Mouse (Mus musculus): ENCODE results near the gene Bola3. TPM values are rescaled to one million over a fixed set of nuclear protein-coding genes. Genes with fewer than 3 reads are reported as not detected.

The Bola3 gene
- polyA plus RNA-seq, 1 experiment from 2014 or later, result 196 TPM

DNA sequence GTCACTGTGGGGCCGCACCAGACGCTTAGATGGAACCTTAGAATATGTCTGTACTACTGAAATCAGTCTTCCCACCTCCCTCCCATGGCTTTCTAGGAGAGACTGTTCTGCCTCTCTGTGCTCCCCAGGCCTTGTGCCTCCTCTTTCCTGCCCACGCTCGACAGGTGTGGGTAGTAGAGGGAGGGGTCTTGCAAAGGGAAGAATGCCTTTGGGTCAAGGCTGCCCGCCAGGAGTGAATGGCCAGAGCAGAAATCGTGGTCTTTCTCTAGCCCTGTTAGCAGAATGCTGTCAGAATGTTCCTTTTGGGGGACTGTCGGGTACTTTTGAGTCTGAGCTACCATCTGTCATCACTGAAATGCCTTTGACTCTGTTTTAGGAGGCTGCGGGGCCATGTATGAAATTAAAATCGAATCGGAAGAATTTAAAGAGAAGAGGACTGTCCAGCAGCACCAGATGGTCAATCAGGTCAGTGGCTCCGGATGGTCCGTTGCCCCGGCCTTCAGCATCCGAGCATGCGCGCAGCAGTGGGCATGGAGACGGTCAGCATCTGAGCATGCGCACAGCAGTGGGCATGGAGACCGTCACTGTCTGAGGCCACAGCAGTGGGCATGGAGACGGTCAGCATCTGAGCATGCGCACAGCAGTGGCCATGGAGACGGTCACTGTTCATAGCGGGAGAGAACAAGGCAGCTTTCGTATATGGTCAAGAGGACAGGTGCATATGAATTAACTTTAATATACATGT is 3.9 kb downstream of the Bola3 start:
- peak overlapping the region; percentile 84 for H3K4me2 ChIP-seq (ENCODE audit: low read depth, low read length)
- H3K27ac ChIP-seq (ENCODE audit: low read length), result peak overlapping the region; percentile 97
- 87% methylated on average over 24 of the region's 24 CpGs for WGBS (ENCODE audit: insufficient replicate concordance)
- H3K4me1 ChIP-seq (ENCODE audit: control insufficient read depth, low read depth, low read length), result peaks cover 58% of the 10 kb centered on the region
- H3K9me3 ChIP-seq (replicated peaks; ENCODE audit: control insufficient read depth, low read length), result no peaks in the 10 kb centered on the region
- peak overlapping the region; percentile 98 for H3K9ac ChIP-seq (ENCODE audit: low read depth, low read length)
- H3K36me3 ChIP-seq (ENCODE audit: control insufficient read depth, insufficient read depth), result peaks cover 33% of the 10 kb centered on the region
- no peaks in the 10 kb centered on the region for H3K27me3 ChIP-seq (ENCODE audit: control insufficient read depth, insufficient read depth, low read depth, low read length)
- no peak for ATAC-seq (ENCODE audit: low read depth)
- H3K4me3 ChIP-seq (ENCODE audit: low read depth, low read length), result peak overlapping the region; percentile 92

DNA sequence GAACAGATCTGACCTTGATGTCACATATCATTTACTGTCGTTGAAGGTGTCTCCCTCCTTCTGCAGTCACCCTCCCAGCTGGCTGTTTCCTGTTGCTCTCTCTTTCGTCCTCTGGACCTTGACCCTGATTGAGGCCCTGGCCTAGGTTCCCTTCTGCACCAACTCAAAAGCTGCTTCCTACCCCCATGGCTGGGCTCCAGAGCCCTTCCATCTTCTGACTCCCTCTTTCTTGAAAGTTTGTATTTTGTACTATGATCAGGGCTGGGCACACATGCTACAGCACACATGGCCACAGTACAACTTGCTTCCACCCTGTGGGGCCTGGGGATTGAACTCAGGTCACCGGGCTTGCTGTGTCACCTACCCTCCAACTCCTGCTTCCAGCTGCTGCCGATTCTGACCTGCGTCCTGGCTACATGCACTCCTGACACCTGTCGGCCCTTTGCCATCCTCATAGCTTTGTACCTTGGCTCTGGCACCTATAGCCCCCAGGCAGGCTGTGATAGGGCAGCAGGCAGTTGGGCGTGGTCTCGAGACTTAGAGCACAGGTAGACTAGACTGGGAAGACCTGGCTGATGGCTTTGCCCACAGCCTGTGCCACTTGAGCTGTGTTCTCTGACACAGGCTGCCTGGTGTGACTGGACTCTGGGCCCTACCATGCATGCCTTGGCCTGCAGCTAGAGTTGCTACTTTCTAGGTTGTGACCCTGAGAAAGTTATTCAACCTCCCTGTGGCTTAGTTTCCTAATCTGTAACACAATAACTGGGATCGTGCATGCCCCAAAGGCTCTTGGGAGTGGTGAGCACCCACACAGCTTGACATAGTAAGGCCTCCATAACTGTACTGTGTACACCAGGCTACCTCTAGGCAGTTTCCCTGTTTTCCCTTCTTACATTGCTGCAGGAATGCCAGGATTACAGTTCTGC is 6.2 kb downstream of the Bola3 start:
- peaks cover 54% of the 10 kb centered on the region for H3K36me3 ChIP-seq (ENCODE audit: control insufficient read depth, insufficient read depth)
- 73% methylated on average over 9 of the region's 9 CpGs for WGBS (ENCODE audit: insufficient replicate concordance)
- H3K4me3 ChIP-seq (ENCODE audit: low read depth, low read length), result no peak overlapping the region
- no peaks in the 10 kb centered on the region for H3K27me3 ChIP-seq (ENCODE audit: control insufficient read depth, insufficient read depth, low read depth, low read length)
- no peaks in the 10 kb centered on the region for H3K9me3 ChIP-seq (replicated peaks; ENCODE audit: control insufficient read depth, low read length)
- H3K27ac ChIP-seq (ENCODE audit: low read length), result peak overlapping the region; percentile 43
- ATAC-seq (ENCODE audit: low read depth), result no peak
- no peak overlapping the region for H3K4me2 ChIP-seq (ENCODE audit: low read depth, low read length)
- no peak overlapping the region for H3K9ac ChIP-seq (ENCODE audit: low read depth, low read length)
- H3K4me1 ChIP-seq (ENCODE audit: control insufficient read depth, low read depth, low read length), result peaks cover 49% of the 10 kb centered on the region

DNA sequence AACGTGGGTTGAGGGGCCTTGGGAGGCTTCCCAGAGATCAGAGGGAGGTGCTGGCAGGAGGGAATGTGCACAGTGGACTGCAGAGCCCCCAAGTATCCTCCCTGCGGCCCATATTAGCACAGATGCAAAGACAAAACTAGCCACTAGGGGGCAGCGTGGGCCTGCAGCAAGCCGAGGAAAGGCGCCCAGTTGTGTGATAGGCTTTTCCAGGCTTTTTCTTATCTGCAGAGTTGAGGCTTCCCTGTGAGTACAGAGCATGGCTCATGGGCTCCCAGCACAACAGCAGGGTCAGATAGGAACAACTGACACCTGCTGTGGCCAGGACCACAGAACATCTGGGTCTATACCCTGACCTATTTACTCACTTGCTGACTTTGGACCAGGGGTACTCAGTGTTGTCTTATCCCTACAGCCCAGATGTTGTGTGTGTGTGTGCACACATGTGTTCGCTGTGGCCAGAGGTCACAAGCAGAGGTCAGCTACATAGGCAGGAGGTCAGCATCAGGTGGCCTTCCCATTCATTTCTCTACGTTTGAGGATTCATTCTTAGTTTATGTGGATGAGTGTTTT is 7.7 kb downstream of the Bola3 start:
- Histone ChIP-seq H3K4me3 (ENCODE audit: low read depth, low read length) (no peak overlapping the region), H3K36me3 (ENCODE audit: control insufficient read depth, insufficient read depth) (peaks cover 54% of the 10 kb centered on the region), H3K4me2 (ENCODE audit: low read depth, low read length) (no peak overlapping the region), H3K27ac (ENCODE audit: low read length) (no peak overlapping the region), H3K27me3 (ENCODE audit: control insufficient read depth, insufficient read depth, low read depth, low read length) (no peaks in the 10 kb centered on the region), H3K4me1 (ENCODE audit: control insufficient read depth, low read depth, low read length) (peaks cover 35% of the 10 kb centered on the region), H3K9me3 (replicated peaks; ENCODE audit: control insufficient read depth, low read length) (no peaks in the 10 kb centered on the region), H3K9ac (ENCODE audit: low read depth, low read length) (no peak overlapping the region)
- peak; percentile 16 for ATAC-seq (ENCODE audit: low read depth)
- WGBS (ENCODE audit: insufficient replicate concordance), result 23% methylated on average over 7 of the region's 7 CpGs

DNA sequence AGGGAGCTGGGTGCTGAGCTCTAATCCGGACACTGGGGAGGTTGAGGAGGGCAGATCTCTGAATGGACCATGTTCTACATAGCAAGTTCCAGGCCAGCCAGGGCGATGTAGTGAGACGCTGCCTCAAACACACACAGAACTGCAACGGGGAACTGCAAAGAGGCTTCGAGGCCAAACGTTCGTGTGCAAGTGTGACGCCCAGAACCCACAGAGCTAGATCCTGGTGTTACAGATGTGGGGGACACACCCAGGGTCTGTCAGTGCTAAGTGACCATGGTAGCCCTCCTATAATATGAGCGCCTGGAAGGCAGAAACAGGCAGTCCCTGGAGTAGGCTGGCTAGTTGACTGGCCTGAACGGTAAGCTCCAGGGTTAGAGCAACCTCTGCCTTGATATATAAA is 8.5 kb downstream of the Bola3 start:
- peaks cover 32% of the 10 kb centered on the region for H3K4me1 ChIP-seq (ENCODE audit: control insufficient read depth, low read depth, low read length)
- H3K4me3 ChIP-seq (ENCODE audit: low read depth, low read length), result no peak overlapping the region
- ATAC-seq (ENCODE audit: low read depth), result no peak
- no peaks in the 10 kb centered on the region for H3K9me3 ChIP-seq (replicated peaks; ENCODE audit: control insufficient read depth, low read length)
- peaks cover 54% of the 10 kb centered on the region for H3K36me3 ChIP-seq (ENCODE audit: control insufficient read depth, insufficient read depth)
- WGBS (ENCODE audit: insufficient replicate concordance), result 85% methylated on average over 10 of the region's 10 CpGs
- no peaks in the 10 kb centered on the region for H3K27me3 ChIP-seq (ENCODE audit: control insufficient read depth, insufficient read depth, low read depth, low read length)
- H3K27ac ChIP-seq (ENCODE audit: low read length), result no peak overlapping the region
- no peak overlapping the region for H3K9ac ChIP-seq (ENCODE audit: low read depth, low read length)
- no peak overlapping the region for H3K4me2 ChIP-seq (ENCODE audit: low read depth, low read length)

DNA sequence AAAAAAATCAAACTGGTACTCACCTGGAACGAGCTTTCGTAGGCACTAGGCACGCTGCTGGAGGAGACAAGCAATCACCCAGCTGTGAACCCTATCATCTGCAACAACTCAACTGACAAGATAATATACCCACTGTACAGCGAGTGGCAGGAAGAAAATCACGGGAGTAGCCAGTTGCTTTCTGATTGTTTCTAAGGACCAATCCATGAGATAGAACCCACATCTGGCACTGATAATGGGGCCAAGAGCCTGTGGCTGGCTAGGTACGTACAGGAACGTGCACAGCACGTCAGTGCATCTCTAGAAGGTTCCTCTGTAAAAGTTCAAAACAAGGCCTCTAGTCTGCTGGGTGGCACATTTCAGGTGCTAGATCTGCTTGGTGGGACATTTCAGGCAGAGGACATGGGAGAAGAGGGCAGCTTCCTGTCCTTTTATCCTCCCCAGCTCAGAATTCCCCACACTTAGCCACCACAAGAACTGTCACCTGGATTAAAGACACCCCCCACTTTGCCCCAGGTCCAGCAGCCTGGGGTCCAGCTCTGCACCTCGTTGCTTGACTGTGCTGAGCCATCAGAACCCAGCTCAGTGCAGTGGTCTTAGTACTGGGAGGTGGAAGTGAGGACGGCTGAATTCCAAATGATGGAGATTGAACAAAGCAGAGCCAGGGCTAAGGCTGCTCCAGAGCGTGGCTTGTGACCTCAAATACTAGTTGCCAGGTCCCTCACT is 12.7 kb downstream of the Bola3 start:
- no peak overlapping the region for H3K27ac ChIP-seq (ENCODE audit: low read length)
- no peak overlapping the region for H3K4me2 ChIP-seq (ENCODE audit: low read depth, low read length)
- peak; percentile 37 for ATAC-seq (ENCODE audit: low read depth)
- 34% methylated on average over 11 of the region's 11 CpGs for WGBS (ENCODE audit: insufficient replicate concordance)
- no peak overlapping the region for H3K4me3 ChIP-seq (ENCODE audit: low read depth, low read length)
- peaks cover 2% of the 10 kb centered on the region for H3K4me1 ChIP-seq (ENCODE audit: control insufficient read depth, low read depth, low read length)
- H3K9ac ChIP-seq (ENCODE audit: low read depth, low read length), result no peak overlapping the region
- peaks cover 32% of the 10 kb centered on the region for H3K36me3 ChIP-seq (ENCODE audit: control insufficient read depth, insufficient read depth)
- H3K27me3 ChIP-seq (ENCODE audit: control insufficient read depth, insufficient read depth, low read depth, low read length), result no peaks in the 10 kb centered on the region
- no peaks in the 10 kb centered on the region for H3K9me3 ChIP-seq (replicated peaks; ENCODE audit: control insufficient read depth, low read length)

DNA sequence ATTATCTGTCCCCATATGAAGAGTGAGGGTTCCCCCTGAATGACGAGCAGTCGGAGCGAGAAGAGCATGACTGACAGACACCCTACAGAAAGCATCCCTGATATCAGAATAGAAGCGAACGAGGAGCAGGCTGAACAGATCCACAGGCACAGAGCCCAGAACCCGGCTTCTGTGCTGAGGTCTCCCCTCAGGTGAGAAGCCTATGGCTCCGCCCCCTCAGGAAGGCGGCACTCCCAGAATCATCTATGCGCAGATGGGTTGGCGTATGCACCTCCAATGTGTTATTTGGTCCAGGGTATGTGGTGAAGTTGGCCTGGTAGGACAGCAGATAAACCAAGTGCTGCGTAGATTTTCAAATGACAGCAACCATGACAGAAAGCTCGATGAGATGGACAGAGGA is 14.1 kb downstream of the Bola3 start:
- Histone ChIP-seq H3K4me3 (ENCODE audit: low read depth, low read length) (no peak overlapping the region), H3K4me1 (ENCODE audit: control insufficient read depth, low read depth, low read length) (no peaks in the 10 kb centered on the region; the same call in none of the 2 replicates), H3K4me2 (ENCODE audit: low read depth, low read length) (no peak overlapping the region), H3K36me3 (ENCODE audit: control insufficient read depth, insufficient read depth) (peaks cover 25% of the 10 kb centered on the region), H3K9ac (ENCODE audit: low read depth, low read length) (no peak overlapping the region), H3K9me3 (replicated peaks; ENCODE audit: control insufficient read depth, low read length) (no peaks in the 10 kb centered on the region), H3K27ac (ENCODE audit: low read length) (no peak overlapping the region), H3K27me3 (ENCODE audit: control insufficient read depth, insufficient read depth, low read depth, low read length) (no peaks in the 10 kb centered on the region)
- WGBS (ENCODE audit: insufficient replicate concordance), result 83% methylated on average over 12 of the region's 12 CpGs
- ATAC-seq (ENCODE audit: low read depth), result no peak

DNA sequence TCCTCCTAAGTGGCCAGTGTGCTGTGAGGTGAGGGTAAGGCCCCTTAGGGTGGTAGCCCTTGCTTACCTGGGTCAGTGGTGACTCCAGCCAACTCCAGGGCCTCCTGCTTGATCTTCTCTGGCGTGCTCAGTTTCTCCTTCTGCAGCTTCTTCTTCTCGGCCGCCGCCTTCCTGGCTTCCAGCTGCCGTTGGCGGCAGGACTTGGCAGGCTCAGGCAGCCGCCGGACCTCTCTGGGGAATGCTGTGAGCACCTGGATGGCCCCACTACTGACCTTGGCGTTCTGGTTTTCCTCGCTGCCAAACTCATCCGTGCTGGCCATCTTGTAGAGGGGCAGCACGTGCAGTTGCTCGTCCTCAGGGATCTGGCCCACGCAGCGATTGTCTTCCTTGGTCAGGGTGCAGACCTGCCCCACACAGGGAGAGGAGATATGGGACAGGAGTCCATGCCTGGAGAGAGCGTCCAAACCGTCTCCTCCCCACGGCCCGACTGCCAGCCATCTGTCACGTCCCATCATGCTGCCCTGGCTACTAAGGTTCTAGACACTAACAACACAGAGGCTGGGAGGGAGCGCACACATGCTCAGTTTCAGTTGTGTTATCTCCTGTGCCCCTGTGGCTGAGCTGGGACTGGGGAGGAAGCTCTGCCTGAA is 21.5 kb downstream of the Bola3 start:
- H3K4me3 ChIP-seq (ENCODE audit: low read depth, low read length), result no peak overlapping the region
- no peaks in the 10 kb centered on the region for H3K9me3 ChIP-seq (replicated peaks; ENCODE audit: control insufficient read depth, low read length)
- 85% methylated on average over 21 of the region's 21 CpGs for WGBS (ENCODE audit: insufficient replicate concordance)
- H3K9ac ChIP-seq (ENCODE audit: low read depth, low read length), result no peak overlapping the region
- peaks cover 53% of the 10 kb centered on the region for H3K36me3 ChIP-seq (ENCODE audit: control insufficient read depth, insufficient read depth)
- H3K4me2 ChIP-seq (ENCODE audit: low read depth, low read length), result no peak overlapping the region
- H3K27ac ChIP-seq (ENCODE audit: low read length), result no peak overlapping the region
- no peaks in the 10 kb centered on the region for H3K4me1 ChIP-seq (ENCODE audit: control insufficient read depth, low read depth, low read length)
- no peak for ATAC-seq (ENCODE audit: low read depth)
- no peaks in the 10 kb centered on the region for H3K27me3 ChIP-seq (ENCODE audit: control insufficient read depth, insufficient read depth, low read depth, low read length)

DNA sequence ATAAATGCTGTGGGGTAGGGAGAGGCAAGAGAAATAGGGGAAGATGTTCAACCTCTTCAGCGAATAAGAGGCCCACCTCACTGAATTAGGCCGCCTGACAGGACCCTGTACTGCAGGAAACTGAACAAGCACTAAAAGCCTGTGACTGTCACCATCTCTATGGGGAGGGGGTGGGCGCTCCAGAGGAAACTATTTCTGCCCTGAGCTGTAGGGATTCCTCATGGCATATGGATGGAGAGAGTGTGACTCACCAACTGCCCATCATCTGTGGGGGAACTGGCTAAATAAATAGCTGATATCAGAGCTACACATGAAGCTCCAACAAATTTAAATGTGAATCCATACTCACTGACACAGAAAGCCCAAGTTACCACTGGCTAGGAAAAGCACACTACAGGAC is 22.4 kb downstream of the Bola3 start:
- no peaks in the 10 kb centered on the region for H3K9me3 ChIP-seq (replicated peaks; ENCODE audit: control insufficient read depth, low read length)
- WGBS (ENCODE audit: insufficient replicate concordance), result 72% methylated on average over 3 of the region's 3 CpGs
- H3K27ac ChIP-seq (ENCODE audit: low read length), result no peak overlapping the region
- no peak overlapping the region for H3K9ac ChIP-seq (ENCODE audit: low read depth, low read length)
- H3K4me2 ChIP-seq (ENCODE audit: low read depth, low read length), result no peak overlapping the region
- no peaks in the 10 kb centered on the region for H3K4me1 ChIP-seq (ENCODE audit: control insufficient read depth, low read depth, low read length)
- no peak for ATAC-seq (ENCODE audit: low read depth)
- no peak overlapping the region for H3K4me3 ChIP-seq (ENCODE audit: low read depth, low read length)
- H3K36me3 ChIP-seq (ENCODE audit: control insufficient read depth, insufficient read depth), result peaks cover 58% of the 10 kb centered on the region
- H3K27me3 ChIP-seq (ENCODE audit: control insufficient read depth, insufficient read depth, low read depth, low read length), result no peaks in the 10 kb centered on the region

Data from liver, embryonic 16.5 days (tissue).